Mouse (Mus musculus) stomach, postnatal 0 days (tissue): ENCODE measurements at regions not wholly inside any gene's neighbourhood (a gene's known extent, or its start where the extent isn't known, plus 50 kb on each side); places are given as distances from the start of the nearest gene placed in this dataset.

Source experiments
- ATAC-seq: fragments of 200-750 bp; cut with Nextera tagmentation; 2 replicates; pipeline ENCODE4 v1.8.0; 2017; ENCODE audit not compliant: low FRiP score, low TSS enrichment
- DNase-seq: peaks from one replicate; pipeline ENCODE4 v3.0.0-alpha.2; 2016; ENCODE audit warnings: low spot score
- H3K27ac ChIP-seq: fragments of 300-500 bp; sonication (generic); replicated peaks from 2 replicates; pipeline ENCODE4 v1.5.1; 2014; ENCODE audit warnings: mild to moderate bottlenecking, control low read depth
- H3K27me3 ChIP-seq: fragments of 300-500 bp; sonication (generic); 2 replicates; pipeline ENCODE4 v1.6.1; 2014; ENCODE audit warnings: low read length; ENCODE audit not compliant: control insufficient read depth, insufficient read depth
- H3K36me3 ChIP-seq: fragments of 300-500 bp; sonication (generic); 2 replicates; pipeline ENCODE4 v1.6.1; 2014; ENCODE audit warnings: low read length, mixed read lengths; ENCODE audit not compliant: control insufficient read depth, insufficient read depth
- H3K4me1 ChIP-seq: fragments of 300-500 bp; sonication (generic); replicated peaks from 2 replicates; pipeline ENCODE4 v1.6.1; 2014; ENCODE audit warnings: antibody characterized with exemption; ENCODE audit not compliant: control insufficient read depth, insufficient read depth
- H3K4me2 ChIP-seq: fragments of 300-500 bp; sonication (generic); replicated peaks from 2 replicates; pipeline ENCODE4 v1.6.1; 2014; ENCODE audit warnings: low read depth, mild to moderate bottlenecking, control low read depth, moderate library complexity
- H3K4me3 ChIP-seq: fragments of 300-500 bp; sonication (generic); 2 replicates; pipeline ENCODE4 v1.5.1; 2014; ENCODE audit warnings: low read depth, low read length, control low read depth
- H3K9ac ChIP-seq: fragments of 300-500 bp; sonication (generic); 2 replicates; pipeline ENCODE4 v1.6.1; 2014; ENCODE audit warnings: mild to moderate bottlenecking, low read length, control low read depth, mixed read lengths
- H3K9me3 ChIP-seq: fragments of 300-500 bp; sonication (generic); 2 replicates; pipeline ENCODE4 v1.6.1; 2016; ENCODE audit warnings: low read length; ENCODE audit not compliant: control insufficient read depth
- CTCF ChIP-seq: IDR thresholded peaks from 2 replicates; pipeline ENCODE4 v1.5.1; 2016; ENCODE audit warnings: antibody characterized with exemption, low read depth, mild to moderate bottlenecking, moderate library complexity
- EP300 ChIP-seq: optimal IDR thresholded peaks from 2 replicates; pipeline ENCODE3; 2016; ENCODE audit warnings: antibody characterized with exemption
- whole genome bisulfite sequencing: fragments of 180-500 bp; shearing (Covaris S2); extraction: QIAGEN DNeasy Blood & Tissue Kit; methylation state at CpG from one replicate; pipeline ENCODE4 v1.1.7; 2014; 5-methylcytosine and 5-hydroxymethylcytosine counted together

DNA sequence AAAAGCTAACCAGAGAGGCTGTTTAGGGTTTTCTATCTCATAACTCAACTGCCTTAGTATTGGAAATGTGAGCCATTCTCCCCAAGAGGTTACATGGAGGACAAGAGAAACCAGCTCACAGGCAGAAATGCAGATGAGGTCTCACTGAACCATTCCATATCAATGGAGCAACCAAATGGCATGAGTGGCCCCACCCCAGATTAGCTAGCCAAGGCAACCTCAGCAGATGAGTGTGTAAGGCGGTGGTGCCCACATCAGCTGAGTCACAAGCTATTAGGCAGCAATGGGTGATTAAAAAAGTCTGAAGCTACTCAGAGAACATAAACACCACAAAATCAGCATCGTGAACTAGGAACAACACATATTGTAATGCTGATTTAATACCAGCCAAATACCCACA is 133.2 kb downstream of the Lpin1 start:
- H3K9me3 ChIP-seq = no peaks in the 10 kb centered on the region
- H3K4me3 ChIP-seq = no peak overlapping the region
- no peaks in the 10 kb centered on the region for H3K4me1 ChIP-seq
- ATAC-seq = no peak
- 69% methylated on average over 2 of the region's 2 CpGs for WGBS
- no peaks in the 10 kb centered on the region for H3K36me3 ChIP-seq
- no peak overlapping the region for H3K4me2 ChIP-seq
- DNase-seq = no peak
- no peaks in the 10 kb centered on the region for H3K27me3 ChIP-seq
- TF ChIP-seq CTCF (no peak), EP300 (no peak)
- H3K27ac ChIP-seq = no peak overlapping the region
- H3K9ac ChIP-seq = no peak overlapping the region

DNA sequence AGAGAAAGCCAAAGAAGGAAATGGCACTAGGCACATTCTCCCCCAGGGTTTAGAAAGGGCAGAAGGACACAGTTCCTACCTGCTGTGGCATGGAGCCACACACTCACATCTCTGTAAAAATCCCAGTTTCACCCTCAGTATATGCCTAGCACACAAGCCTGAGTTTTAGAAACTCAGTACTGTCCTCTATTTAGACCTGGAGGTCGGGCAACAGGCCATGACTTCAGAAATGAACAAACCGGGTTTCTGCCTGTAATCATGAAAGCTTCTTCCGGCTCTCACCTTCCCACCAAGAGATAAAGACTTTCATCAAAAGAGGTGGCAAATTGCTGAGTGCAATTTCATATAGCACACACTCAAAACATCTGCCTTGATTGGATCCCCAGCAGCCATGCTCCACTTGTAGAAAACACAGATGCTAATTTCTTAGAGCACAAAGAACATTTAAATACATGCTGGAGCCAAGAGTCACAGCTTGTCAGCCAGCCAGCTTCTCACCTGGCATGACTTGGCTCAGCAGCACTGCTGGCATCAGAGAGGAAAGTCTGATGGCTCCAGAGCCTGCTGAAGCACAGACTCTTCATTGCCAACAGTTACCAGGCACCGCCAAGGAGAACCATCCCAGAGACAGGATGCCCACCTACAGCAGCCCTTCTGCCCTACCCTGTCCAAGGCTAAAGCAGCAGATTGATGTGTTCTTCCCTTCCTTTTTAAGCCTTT is 136.2 kb downstream of the Lpin1 start:
- H3K27me3 ChIP-seq = no peaks in the 10 kb centered on the region
- no peak overlapping the region for H3K9ac ChIP-seq
- H3K27ac ChIP-seq = no peak overlapping the region
- no peaks in the 10 kb centered on the region for H3K9me3 ChIP-seq
- TF ChIP-seq CTCF (no peak), EP300 (no peak)
- H3K4me1 ChIP-seq = no peaks in the 10 kb centered on the region
- no peak overlapping the region for H3K4me2 ChIP-seq
- WGBS = 77% methylated on average over 4 of the region's 4 CpGs
- H3K36me3 ChIP-seq = no peaks in the 10 kb centered on the region
- no peak overlapping the region for H3K4me3 ChIP-seq
- ATAC-seq = no peak
- no peak for DNase-seq

DNA sequence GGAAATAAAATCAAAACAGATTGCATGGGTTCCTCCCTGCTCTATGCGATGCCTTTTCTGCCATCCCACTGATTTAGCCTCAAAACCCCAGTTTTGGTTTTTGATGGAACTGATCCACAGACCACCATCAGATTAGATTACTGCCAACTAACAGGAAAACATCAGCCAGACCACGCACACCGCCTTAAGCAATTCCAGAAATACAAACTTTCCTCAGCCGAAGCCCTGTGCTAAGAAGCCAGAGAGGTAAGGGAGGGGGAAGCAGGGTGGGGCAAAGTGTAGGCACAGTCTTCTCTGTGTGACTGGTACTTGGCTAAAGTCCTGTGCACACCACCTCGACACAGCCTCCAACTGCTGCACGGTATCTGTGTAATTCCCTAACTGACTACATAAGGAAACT is 153.3 kb downstream of the Lpin1 start:
- ATAC-seq (no peak), DNase-seq (no peak)
- H3K9ac ChIP-seq = no peak overlapping the region
- no peaks in the 10 kb centered on the region for H3K27me3 ChIP-seq
- no peaks in the 10 kb centered on the region for H3K36me3 ChIP-seq
- WGBS = 84% methylated on average over 6 of the region's 6 CpGs
- no peak overlapping the region for H3K27ac ChIP-seq
- no peaks in the 10 kb centered on the region for H3K9me3 ChIP-seq
- H3K4me3 ChIP-seq = no peak overlapping the region
- H3K4me2 ChIP-seq = no peak overlapping the region
- TF ChIP-seq CTCF (no peak), EP300 (no peak)
- no peaks in the 10 kb centered on the region for H3K4me1 ChIP-seq

DNA sequence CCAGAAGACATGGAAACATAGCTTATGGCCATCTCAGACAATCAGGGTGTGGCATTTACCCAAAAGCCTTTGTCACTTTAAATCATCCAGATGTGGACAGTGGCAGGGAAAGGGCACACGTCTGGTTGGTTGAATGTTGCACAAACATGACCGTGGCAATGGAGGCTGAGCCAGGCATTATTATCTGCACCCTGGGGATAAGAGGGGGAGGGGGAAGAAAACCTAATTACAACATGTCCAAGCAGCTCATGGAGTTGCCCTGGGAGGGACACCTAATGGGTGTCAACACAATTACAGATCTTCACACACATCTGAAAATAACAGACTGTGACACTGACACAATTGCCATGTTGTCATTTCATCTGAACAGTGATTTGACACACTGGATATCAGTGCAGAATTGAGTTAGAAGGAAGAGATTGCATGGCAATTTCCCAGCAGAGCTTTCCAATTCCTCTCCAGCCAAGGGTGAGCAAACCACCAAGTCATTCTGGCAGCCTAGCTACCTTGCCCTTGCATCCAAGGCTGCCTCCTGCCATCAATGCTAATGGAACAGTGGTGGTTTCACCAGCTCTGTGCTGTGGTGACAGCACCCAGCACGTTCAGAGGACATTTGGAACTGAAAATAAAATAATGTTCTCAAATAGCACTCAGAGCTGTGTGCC is 159.9 kb downstream of the Lpin1 start:
- DNase-seq (no peak), ATAC-seq (no peak)
- no peaks in the 10 kb centered on the region for H3K4me1 ChIP-seq
- H3K9ac ChIP-seq = no peak overlapping the region
- H3K4me2 ChIP-seq = no peak overlapping the region
- 47% methylated on average over 3 of the region's 3 CpGs for WGBS
- H3K27me3 ChIP-seq = no peaks in the 10 kb centered on the region
- H3K36me3 ChIP-seq = no peaks in the 10 kb centered on the region
- no peak for TF ChIP-seq CTCF
- no peak for TF ChIP-seq EP300
- H3K27ac ChIP-seq = no peak overlapping the region
- H3K4me3 ChIP-seq = no peak overlapping the region
- no peaks in the 10 kb centered on the region for H3K9me3 ChIP-seq

- DNase-seq (no peak), ATAC-seq (no peak)
- Histone ChIP-seq H3K4me2 (no peak overlapping the region), H3K4me1 (no peaks in the 10 kb centered on the region), H3K27ac (no peak overlapping the region), H3K36me3 (no peaks in the 10 kb centered on the region), H3K4me3 (no peak overlapping the region), H3K9me3 (no peaks in the 10 kb centered on the region), H3K9ac (no peak overlapping the region), H3K27me3 (no peaks in the 10 kb centered on the region)
- WGBS = 82% methylated on average over 5 of the region's 5 CpGs
- TF ChIP-seq EP300 (no peak), CTCF (no peak)
Observed at GRCm38 (mm10) chr12:16438717-16439116, 172.0 kb downstream of the Lpin1 start.

DNA sequence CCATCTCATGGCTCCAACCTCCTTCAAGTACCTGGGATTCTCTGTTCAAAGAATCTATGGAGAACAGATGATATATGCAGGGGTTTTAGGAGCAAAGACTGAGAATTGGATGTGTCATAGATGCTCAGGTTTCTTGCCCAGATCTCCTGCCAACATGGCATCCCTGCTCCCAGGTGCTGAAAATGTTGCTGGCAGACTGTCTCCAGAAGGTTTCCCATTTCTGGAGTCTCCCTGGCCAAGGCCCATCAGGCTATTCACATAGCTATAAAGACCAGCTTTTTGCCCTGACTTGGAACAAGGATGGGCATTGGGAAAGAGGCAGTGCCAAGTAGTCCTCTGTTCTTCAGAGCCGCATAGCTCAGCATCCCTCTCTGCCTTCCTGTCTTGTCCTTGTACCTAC is 173.8 kb downstream of the Lpin1 start:
- TF ChIP-seq CTCF = no peak
- TF ChIP-seq EP300 = no peak
- ATAC-seq (no peak), DNase-seq (no peak)
- H3K4me3 ChIP-seq = no peak overlapping the region
- H3K27me3 ChIP-seq = no peaks in the 10 kb centered on the region
- WGBS = 100% methylated on average over 1 of the region's 1 CpGs
- no peaks in the 10 kb centered on the region for H3K9me3 ChIP-seq
- no peak overlapping the region for H3K4me2 ChIP-seq
- H3K9ac ChIP-seq = no peak overlapping the region
- H3K27ac ChIP-seq = no peak overlapping the region
- H3K4me1 ChIP-seq = no peaks in the 10 kb centered on the region
- H3K36me3 ChIP-seq = no peaks in the 10 kb centered on the region
